Comparison of ENCODE assay signal across 12 mouse cellular contexts in the genomic region with DNA sequence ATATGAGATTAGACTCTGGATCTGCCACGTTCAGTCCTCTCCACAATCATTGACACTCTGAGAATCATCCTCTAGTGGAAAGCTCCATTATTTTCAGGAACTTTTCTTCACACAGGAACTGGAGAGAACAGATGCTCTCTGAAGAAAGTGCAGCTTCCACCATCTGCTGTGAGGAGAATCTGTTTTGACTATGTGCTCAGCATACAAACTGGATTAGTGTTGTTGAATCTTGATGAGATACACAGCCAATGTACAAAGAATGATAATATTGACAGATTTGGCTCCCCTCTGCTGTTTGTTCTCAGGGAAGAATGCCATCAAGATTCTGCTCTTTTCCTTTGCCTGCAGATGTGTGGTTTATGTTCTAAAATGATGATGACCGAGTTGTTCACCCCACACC.
A peak's percentile ranks its signal among the peaks of the same experiment; 100 is the strongest.
DNase-seq lines count a peak whose midpoint lies in the region; ATAC-seq and TF ChIP-seq lines count a peak whose summit lies in the region.
"Had no signal": no experiment of that assay in that cellular context is flagged by ENCODE, and none has a peak within 500 bp of the region (broad histone marks: within the 10 kb centered on the region; RNA-seq: fewer than 3 reads in every experiment).

No protein-coding gene starts in this region.

- intact Hi-C loops in left cerebral cortex, postnatal 14 days (cut with DNase I), result no loop called here

- peak; percentile 75; the same call in 1 of the 2 replicates for ATAC-seq in forebrain, embryonic 15.5 days (replicated peaks)
- 0 out of 2 replicates have a peak, but pooled peaks have one; percentile 47 for ATAC-seq in hindbrain, postnatal 0 days

- WGBS in forebrain, embryonic 15.5 days, result 72% methylated on average over 2 of the region's 2 CpGs
- WGBS in forebrain, embryonic 10.5 days, result 91% methylated on average over 2 of the region's 2 CpGs
- WGBS in hindbrain, postnatal 0 days, result 55% methylated on average over 2 of the region's 2 CpGs

- H3K9ac ChIP-seq in forebrain, embryonic 15.5 days (replicated peaks), result no peak overlapping the region
- no peak overlapping the region for H3K9ac ChIP-seq in hindbrain, postnatal 0 days (replicated peaks; ENCODE audit: low read length)

- H3K27ac ChIP-seq in forebrain, embryonic 15.5 days (replicated peaks), result no peak overlapping the region
- no peak overlapping the region for H3K27ac ChIP-seq in forebrain, embryonic 10.5 days
- no peak overlapping the region for H3K27ac ChIP-seq in hindbrain, postnatal 0 days

- H3K27me3 ChIP-seq in forebrain, embryonic 15.5 days, result no peaks in the 10 kb centered on the region
- H3K27me3 ChIP-seq in forebrain, embryonic 10.5 days (ENCODE audit: poor library complexity, severe bottlenecking), result no peaks in the 10 kb centered on the region
- no peaks in the 10 kb centered on the region for H3K27me3 ChIP-seq in hindbrain, postnatal 0 days (ENCODE audit: insufficient read depth, low read length)

- no peak overlapping the region for H3K4me2 ChIP-seq in forebrain, embryonic 15.5 days (replicated peaks)
- H3K4me2 ChIP-seq in hindbrain, postnatal 0 days (ENCODE audit: low read depth, low read length), result no peak overlapping the region

- H3K9me3 ChIP-seq in forebrain, embryonic 15.5 days, result no peaks in the 10 kb centered on the region
- no peaks in the 10 kb centered on the region for H3K9me3 ChIP-seq in forebrain, embryonic 10.5 days
- H3K9me3 ChIP-seq in hindbrain, postnatal 0 days (ENCODE audit: low read length), result no peaks in the 10 kb centered on the region
- H3K9me3 ChIP-seq: G1E had no signal

- no peaks in the 10 kb centered on the region for H3K36me3 ChIP-seq in forebrain, embryonic 15.5 days
- no peaks in the 10 kb centered on the region for H3K36me3 ChIP-seq in forebrain, embryonic 10.5 days (replicated peaks)
- H3K36me3 ChIP-seq in hindbrain, postnatal 0 days (ENCODE audit: insufficient read depth, low read length), result no peaks in the 10 kb centered on the region
- H3K36me3 ChIP-seq: G1E had no signal

- no peak for TF ChIP-seq CTCF in hindbrain, postnatal 0 days (IDR thresholded peaks at IDR 0.05; ENCODE audit: low read depth)

- no peak overlapping the region for H3K4me3 ChIP-seq in forebrain, embryonic 15.5 days
- H3K4me3 ChIP-seq in forebrain, embryonic 10.5 days, result no peak overlapping the region
- H3K4me3 ChIP-seq in hindbrain, postnatal 0 days (ENCODE audit: low read length), result no peak overlapping the region

- no peaks in the 10 kb centered on the region for H3K4me1 ChIP-seq in forebrain, embryonic 15.5 days
- H3K4me1 ChIP-seq in forebrain, embryonic 10.5 days, result no peaks in the 10 kb centered on the region
- H3K4me1 ChIP-seq in hindbrain, postnatal 0 days (ENCODE audit: insufficient read depth, low read length), result no peaks in the 10 kb centered on the region

- DNase-seq in forebrain, embryonic 10.5 days (ENCODE audit: extremely low spot score, low spot score), result no peak
- DNase-seq in brain, adult 2 months (ENCODE audit: low read depth, low spot score), result peak; percentile 83
- peak; percentile 57 for DNase-seq in hindbrain, postnatal 0 days (ENCODE audit: low spot score)
- peak; percentile 56 to 61 for DNase-seq in left cerebral cortex, postnatal 14 days (ENCODE audit: low spot score in 2 of 2)
- DNase-seq in embryo, embryonic 9.5 days (ENCODE audit: extremely low spot score), result no peak
- no peak for DNase-seq in embryo, embryonic 10.5 days (ENCODE audit: low spot score)
- no peak for DNase-seq in adrenal gland, adult 18-20 months (ENCODE audit: low spot score in 2 of 2)
- DNase-seq: cerebellum, adult 11 months; kidney, postnatal 14 days; liver had no signal

Comparison
In these comparisons a context has a peak if more than half of its experiments do, and no peak if none do; other contexts are left out.
1. DNase-seq: peak in brain, adult 2 months (single experiment), hindbrain, postnatal 0 days (single experiment) and left cerebral cortex, postnatal 14 days (2 of 2); none in forebrain, embryonic 10.5 days (single experiment), embryo, embryonic 9.5 days (single experiment), embryo, embryonic 10.5 days (single experiment) and adrenal gland, adult 18-20 months (0 of 2).